Mouse (Mus musculus): ENCODE results near the gene Tamm41. TPM values are rescaled to one million over a fixed set of nuclear protein-coding genes. Genes with fewer than 3 reads are reported as not detected.
A peak's percentile ranks its signal among the peaks of the same experiment; 100 is the strongest.

Tamm41 gene
- polyA plus RNA-seq, 1 experiment = 44.1 TPM

- H3ac ChIP-seq (ENCODE audit: control insufficient read depth, insufficient read length, low read depth) = no peak overlapping the region
- H3K4me3 ChIP-seq (ENCODE audit: insufficient read depth, poor library complexity, severe bottlenecking) = no peak overlapping the region
- H3K79me3 ChIP-seq (ENCODE audit: low read depth) = no peaks in the 10 kb centered on the region
- TF ChIP-seq USF1 (IDR thresholded peaks at IDR 0.05; ENCODE audit: low read depth) (no peak), CEBPB (IDR thresholded peaks at IDR 0.05; ENCODE audit: low read depth) (no peak), CTCF (IDR thresholded peaks at IDR 0.05; ENCODE audit: control insufficient read depth, insufficient read depth, insufficient read length) (peak; percentile 41), FOSL1 (IDR thresholded peaks at IDR 0.05; ENCODE audit: insufficient read depth, low read length, poor library complexity, severe bottlenecking) (no peak), MYOD1 (IDR thresholded peaks at IDR 0.05; ENCODE audit: control insufficient read depth, insufficient read length, low read depth) (no peak)
- no peaks in the 10 kb centered on the region for H3K36me3 ChIP-seq (ENCODE audit: control insufficient read depth, insufficient read depth)
- H3K79me2 ChIP-seq (ENCODE audit: control insufficient read depth, insufficient read depth) = no peaks in the 10 kb centered on the region
- peaks cover 24% of the 10 kb centered on the region for H3K27me3 ChIP-seq (ENCODE audit: control insufficient read depth, insufficient read depth, insufficient read length)
These were observed 27.9 kb upstream of the Tamm41 start for GRCm38 (mm10) chr6:115065411-115066241.

GRCm38 (mm10) chr6:115062605-115063350 lies 25.1 kb upstream of the Tamm41 start:
- Histone ChIP-seq H3K79me3 (ENCODE audit: low read depth) (no peaks in the 10 kb centered on the region), H3K4me3 (ENCODE audit: insufficient read depth, poor library complexity, severe bottlenecking) (no peak overlapping the region), H3K36me3 (ENCODE audit: control insufficient read depth, insufficient read depth) (no peaks in the 10 kb centered on the region), H3K79me2 (ENCODE audit: control insufficient read depth, insufficient read depth) (no peaks in the 10 kb centered on the region), H3K27me3 (ENCODE audit: control insufficient read depth, insufficient read depth, insufficient read length) (peaks cover 33% of the 10 kb centered on the region), H3ac (ENCODE audit: control insufficient read depth, insufficient read length, low read depth) (no peak overlapping the region)
- TF ChIP-seq MYOG (IDR thresholded peaks at IDR 0.05; ENCODE audit: control insufficient read depth, extremely low read depth, insufficient read length) (no peak), USF1 (IDR thresholded peaks at IDR 0.05; ENCODE audit: low read depth) (no peak), FOSL1 (IDR thresholded peaks at IDR 0.05; ENCODE audit: insufficient read depth, low read length, poor library complexity, severe bottlenecking) (no peak), MAX (IDR thresholded peaks at IDR 0.05) (no peak), CEBPB (IDR thresholded peaks at IDR 0.05; ENCODE audit: low read depth) (no peak), MYOD1 (IDR thresholded peaks at IDR 0.05; ENCODE audit: control insufficient read depth, insufficient read length, low read depth) (no peak), CTCF (IDR thresholded peaks at IDR 0.05; ENCODE audit: control insufficient read depth, insufficient read depth, insufficient read length) (no peak)

GRCm38 (mm10) chr6:115059227-115059626 lies 21.6 kb upstream of the Tamm41 start:
- Histone ChIP-seq H3K79me2 (ENCODE audit: control insufficient read depth, insufficient read depth) (no peaks in the 10 kb centered on the region), H3K79me3 (ENCODE audit: low read depth) (no peaks in the 10 kb centered on the region), H3K27me3 (ENCODE audit: control insufficient read depth, insufficient read depth, insufficient read length) (peaks cover 27% of the 10 kb centered on the region), H3ac (ENCODE audit: control insufficient read depth, insufficient read length, low read depth) (no peak overlapping the region), H3K4me3 (ENCODE audit: insufficient read depth, poor library complexity, severe bottlenecking) (no peak overlapping the region), H3K36me3 (ENCODE audit: control insufficient read depth, insufficient read depth) (no peaks in the 10 kb centered on the region)
- no peak for TF ChIP-seq CTCF (IDR thresholded peaks at IDR 0.05; ENCODE audit: control insufficient read depth, insufficient read depth, insufficient read length)
- no peak for TF ChIP-seq USF1 (IDR thresholded peaks at IDR 0.05; ENCODE audit: low read depth)
- no peak for TF ChIP-seq MYOD1 (IDR thresholded peaks at IDR 0.05; ENCODE audit: control insufficient read depth, insufficient read length, low read depth)
- TF ChIP-seq MAX (IDR thresholded peaks at IDR 0.05) = no peak
- TF ChIP-seq MYOG (IDR thresholded peaks at IDR 0.05; ENCODE audit: control insufficient read depth, extremely low read depth, insufficient read length) = no peak
- no peak for TF ChIP-seq CEBPB (IDR thresholded peaks at IDR 0.05; ENCODE audit: low read depth)
- TF ChIP-seq FOSL1 (IDR thresholded peaks at IDR 0.05; ENCODE audit: insufficient read depth, low read length, poor library complexity, severe bottlenecking) = no peak

GRCm38 (mm10) chr6:115056699-115057098 lies 19.0 kb upstream of the Tamm41 start:
- Histone ChIP-seq H3K36me3 (ENCODE audit: control insufficient read depth, insufficient read depth) (no peaks in the 10 kb centered on the region), H3K4me3 (ENCODE audit: insufficient read depth, poor library complexity, severe bottlenecking) (no peak overlapping the region), H3K79me2 (ENCODE audit: control insufficient read depth, insufficient read depth) (no peaks in the 10 kb centered on the region), H3K79me3 (ENCODE audit: low read depth) (no peaks in the 10 kb centered on the region), H3K27me3 (ENCODE audit: control insufficient read depth, insufficient read depth, insufficient read length) (peaks cover 15% of the 10 kb centered on the region), H3ac (ENCODE audit: control insufficient read depth, insufficient read length, low read depth) (no peak overlapping the region)
- TF ChIP-seq FOSL1 (IDR thresholded peaks at IDR 0.05; ENCODE audit: insufficient read depth, low read length, poor library complexity, severe bottlenecking) = no peak
- TF ChIP-seq MYOG (IDR thresholded peaks at IDR 0.05; ENCODE audit: control insufficient read depth, extremely low read depth, insufficient read length) = no peak
- no peak for TF ChIP-seq MAX (IDR thresholded peaks at IDR 0.05)
- TF ChIP-seq USF1 (IDR thresholded peaks at IDR 0.05; ENCODE audit: low read depth) = no peak
- TF ChIP-seq MYOD1 (IDR thresholded peaks at IDR 0.05; ENCODE audit: control insufficient read depth, insufficient read length, low read depth) = no peak
- TF ChIP-seq CEBPB (IDR thresholded peaks at IDR 0.05; ENCODE audit: low read depth) = no peak
- no peak for TF ChIP-seq CTCF (IDR thresholded peaks at IDR 0.05; ENCODE audit: control insufficient read depth, insufficient read depth, insufficient read length)

- no peak for TF ChIP-seq MYOD1 (IDR thresholded peaks at IDR 0.05; ENCODE audit: control insufficient read depth, insufficient read length, low read depth)
- TF ChIP-seq MAX (IDR thresholded peaks at IDR 0.05) = no peak
- no peak for TF ChIP-seq CEBPB (IDR thresholded peaks at IDR 0.05; ENCODE audit: low read depth)
- TF ChIP-seq MYOG (IDR thresholded peaks at IDR 0.05; ENCODE audit: control insufficient read depth, extremely low read depth, insufficient read length) = no peak
- TF ChIP-seq USF1 (IDR thresholded peaks at IDR 0.05; ENCODE audit: low read depth) = no peak
- TF ChIP-seq FOSL1 (IDR thresholded peaks at IDR 0.05; ENCODE audit: insufficient read depth, low read length, poor library complexity, severe bottlenecking) = no peak
- TF ChIP-seq CTCF (IDR thresholded peaks at IDR 0.05; ENCODE audit: control insufficient read depth, insufficient read depth, insufficient read length) = no peak
- no peak overlapping the region for H3K4me3 ChIP-seq (ENCODE audit: insufficient read depth, poor library complexity, severe bottlenecking)
- no peak overlapping the region for H3ac ChIP-seq (ENCODE audit: control insufficient read depth, insufficient read length, low read depth)
- H3K79me2 ChIP-seq (ENCODE audit: control insufficient read depth, insufficient read depth) = no peaks in the 10 kb centered on the region
- H3K79me3 ChIP-seq (ENCODE audit: low read depth) = no peaks in the 10 kb centered on the region
- no peaks in the 10 kb centered on the region for H3K36me3 ChIP-seq (ENCODE audit: control insufficient read depth, insufficient read depth)
- H3K27me3 ChIP-seq (ENCODE audit: control insufficient read depth, insufficient read depth, insufficient read length) = peaks cover 11% of the 10 kb centered on the region
These were observed 17.8 kb upstream of the Tamm41 start for GRCm38 (mm10) chr6:115055440-115055839.
